Mouse (Mus musculus) intestine, postnatal 0 days (tissue): ENCODE results near the gene Flvcr1. TPM values are rescaled to one million over a fixed set of nuclear protein-coding genes. Genes with fewer than 3 reads are reported as not detected.

Experiments used
- ATAC-seq: fragments of 200-750 bp; cut with Nextera tagmentation; 2 replicates; pipeline ENCODE4 v1.8.0; 2017; ENCODE audit warnings: mild to moderate bottlenecking, moderate TSS enrichment, moderate library complexity
- H3K27ac ChIP-seq: fragments of 300-500 bp; sonication (generic); 2 replicates; pipeline ENCODE4 v1.5.1; 2014; ENCODE audit warnings: mild to moderate bottlenecking, low read depth, low read length, moderate library complexity
- H3K27me3 ChIP-seq: fragments of 300-500 bp; sonication (generic); replicated peaks from 2 replicates; pipeline ENCODE4 v1.6.1; 2014; ENCODE audit warnings: low read length, mixed read lengths; ENCODE audit not compliant: control insufficient read depth, insufficient read depth
- H3K36me3 ChIP-seq: fragments of 300-500 bp; sonication (generic); 2 replicates; pipeline ENCODE4 v1.6.1; 2014; ENCODE audit warnings: mild to moderate bottlenecking, moderate library complexity; ENCODE audit not compliant: control insufficient read depth, insufficient read depth
- H3K4me1 ChIP-seq: fragments of 300-500 bp; sonication (generic); replicated peaks from 2 replicates; pipeline ENCODE4 v1.6.1; 2014; ENCODE audit warnings: antibody characterized with exemption, low read length, mixed read lengths; ENCODE audit not compliant: control insufficient read depth, insufficient read depth
- H3K4me2 ChIP-seq: fragments of 300-500 bp; sonication (generic); replicated peaks from 2 replicates; pipeline ENCODE4 v1.6.1; 2014; ENCODE audit warnings: low read depth, mild to moderate bottlenecking, moderate library complexity
- H3K4me3 ChIP-seq: fragments of 300-500 bp; sonication (generic); 2 replicates; pipeline ENCODE4 v1.5.1; 2014; ENCODE audit warnings: low read depth, low read length
- H3K9ac ChIP-seq: fragments of 300-500 bp; sonication (generic); 2 replicates; pipeline ENCODE4 v1.6.1; 2014; ENCODE audit warnings: mild to moderate bottlenecking, low read depth, low read length
- H3K9me3 ChIP-seq: fragments of 300-500 bp; sonication (generic); 2 replicates; pipeline ENCODE4 v1.6.1; 2016; ENCODE audit warnings: mixed run types; ENCODE audit not compliant: control insufficient read depth
- CTCF ChIP-seq: sonication (generic); IDR thresholded peaks from 2 replicates; pipeline ENCODE4 v1.5.1; 2016; ENCODE audit warnings: low read depth, mild to moderate bottlenecking, control low read depth, antibody characterized with exemption, moderate library complexity
- WGBS: fragments of 180-500 bp; shearing (Covaris S2); extraction: QIAGEN DNeasy Blood & Tissue Kit; methylation state at CpG from one replicate; pipeline ENCODE4 v1.1.7; 2014; 5-methylcytosine and 5-hydroxymethylcytosine counted together
- polyA plus RNA-seq: library from polyadenylated mRNA; unstranded; fragments of >200 nt; fragmentation: Nextera tagmentation; extraction: Ambion mirVana; gene quantifications from 2 replicates; pipeline ENCODE4 v1.2.1, GENCODE M21; 2015

Flvcr1 gene
- polyA plus RNA-seq, 1 experiment from 2014 or later, result 57.4 TPM

GRCm38 (mm10) chr1:190974833-190975232 is 51.1 kb downstream of the Flvcr1 start:
- H3K36me3 ChIP-seq, result no peaks in the 10 kb centered on the region
- no peak for ATAC-seq
- no peak overlapping the region for H3K9ac ChIP-seq
- H3K27ac ChIP-seq, result no peak overlapping the region
- no peak overlapping the region for H3K4me2 ChIP-seq
- peaks cover 16% of the 10 kb centered on the region; the same call in 1 of the 2 replicates for H3K4me1 ChIP-seq
- no peak for TF ChIP-seq CTCF
- 59% methylated on average over 1 of the region's 1 CpGs for WGBS
- H3K4me3 ChIP-seq, result no peak overlapping the region
- peaks cover 4% of the 10 kb centered on the region for H3K27me3 ChIP-seq
- no peaks in the 10 kb centered on the region for H3K9me3 ChIP-seq

- no peaks in the 10 kb centered on the region for H3K36me3 ChIP-seq
- H3K4me2 ChIP-seq, result no peak overlapping the region
- no peak for ATAC-seq
- H3K9ac ChIP-seq, result no peak overlapping the region
- 86% methylated on average over 8 of the region's 8 CpGs for WGBS
- H3K27ac ChIP-seq, result no peak overlapping the region
- no peak for TF ChIP-seq CTCF
- H3K9me3 ChIP-seq, result no peaks in the 10 kb centered on the region
- peaks cover 16% of the 10 kb centered on the region; the same call in 1 of the 2 replicates for H3K4me1 ChIP-seq
- H3K4me3 ChIP-seq, result no peak overlapping the region
- peaks cover 4% of the 10 kb centered on the region for H3K27me3 ChIP-seq
Observed at GRCm38 (mm10) chr1:190974191-190974590, 51.8 kb downstream of the Flvcr1 start.

GRCm38 (mm10) chr1:190972612-190973192 is 53.3 kb downstream of the Flvcr1 start:
- TF ChIP-seq CTCF, result no peak
- no peak overlapping the region for H3K4me3 ChIP-seq
- no peak overlapping the region for H3K4me2 ChIP-seq
- 0 out of 2 replicates have a peak, but pooled peaks cover 5% of the 10 kb centered on the region for H3K4me1 ChIP-seq
- WGBS, result 76% methylated on average over 7 of the region's 7 CpGs
- no peak overlapping the region for H3K9ac ChIP-seq
- no peaks in the 10 kb centered on the region for H3K36me3 ChIP-seq
- no peak overlapping the region for H3K27ac ChIP-seq
- ATAC-seq, result no peak
- H3K27me3 ChIP-seq, result no peaks in the 10 kb centered on the region; the same call in 1 of the 2 replicates
- H3K9me3 ChIP-seq, result no peaks in the 10 kb centered on the region

GRCm38 (mm10) chr1:190971708-190972610 is 54.0 kb downstream of the Flvcr1 start:
- no peak for TF ChIP-seq CTCF
- no peak overlapping the region for H3K9ac ChIP-seq
- H3K27ac ChIP-seq, result no peak overlapping the region
- no peaks in the 10 kb centered on the region for H3K9me3 ChIP-seq
- 73% methylated on average over 14 of the region's 14 CpGs for WGBS
- no peaks in the 10 kb centered on the region; the same call in 1 of the 2 replicates for H3K27me3 ChIP-seq
- H3K36me3 ChIP-seq, result no peaks in the 10 kb centered on the region
- H3K4me1 ChIP-seq, result 0 out of 2 replicates have a peak, but pooled peaks cover 1% of the 10 kb centered on the region
- no peak overlapping the region for H3K4me2 ChIP-seq
- H3K4me3 ChIP-seq, result no peak overlapping the region
- no peak for ATAC-seq

- Histone ChIP-seq H3K36me3 (no peaks in the 10 kb centered on the region), H3K4me3 (no peak overlapping the region), H3K9me3 (no peaks in the 10 kb centered on the region), H3K27me3 (no peaks in the 10 kb centered on the region), H3K9ac (no peak overlapping the region), H3K4me2 (no peak overlapping the region), H3K4me1 (no peaks in the 10 kb centered on the region), H3K27ac (no peak overlapping the region)
- 83% methylated on average over 7 of the region's 7 CpGs for WGBS
- TF ChIP-seq CTCF, result no peak
- no peak for ATAC-seq
Observed at GRCm38 (mm10) chr1:190968010-190968409, 57.9 kb downstream of the Flvcr1 start.

GRCm38 (mm10) chr1:190964992-190965780 is 60.8 kb downstream of the Flvcr1 start:
- no peak overlapping the region for H3K4me3 ChIP-seq
- ATAC-seq, result no peak
- no peak overlapping the region for H3K4me2 ChIP-seq
- no peaks in the 10 kb centered on the region for H3K36me3 ChIP-seq
- H3K27me3 ChIP-seq, result no peaks in the 10 kb centered on the region
- no peak overlapping the region for H3K27ac ChIP-seq
- TF ChIP-seq CTCF, result no peak
- WGBS, result 70% methylated on average over 15 of the region's 15 CpGs
- no peaks in the 10 kb centered on the region for H3K4me1 ChIP-seq
- H3K9me3 ChIP-seq, result no peaks in the 10 kb centered on the region
- H3K9ac ChIP-seq, result no peak overlapping the region
